Mouse (Mus musculus) fat pad, adult 2 months (tissue): ENCODE measurements around the gene Pth2.

Experiments used
- DNase-seq: peaks from one replicate; pipeline ENCODE4 v3.0.0-alpha.2; 2011; ENCODE audit warnings: low read depth, low spot score; ENCODE audit errors: extremely low read depth

Pth2 gene

GRCm38 (mm10) chr7:45195341-45196175 lies 14.8 kb downstream of the Pth2 start:
- DNase-seq = no peak

- DNase-seq = no peak
Measured at GRCm38 (mm10) chr7:45196176-45196535, 15.4 kb downstream of the Pth2 start.

- DNase-seq = no peak
Measured at GRCm38 (mm10) chr7:45196994-45197393, 16.2 kb downstream of the Pth2 start.

- no peak for DNase-seq
Measured at GRCm38 (mm10) chr7:45198435-45198834, 17.6 kb downstream of the Pth2 start.

- DNase-seq = no peak
Measured at GRCm38 (mm10) chr7:45198961-45199360, 18.2 kb downstream of the Pth2 start.

GRCm38 (mm10) chr7:45202654-45203053 lies 21.9 kb downstream of the Pth2 start:
- DNase-seq = no peak

GRCm38 (mm10) chr7:45204380-45205143 lies 23.8 kb downstream of the Pth2 start, which contains the start of gene Ccdc155:
Gene Ccdc155 (minus strand): TSS chr7:45204892.
- no peak for DNase-seq

- DNase-seq = no peak
Measured at GRCm38 (mm10) chr7:45208260-45208659, 27.5 kb downstream of the Pth2 start.

GRCm38 (mm10) chr7:45211070-45211469 lies 30.3 kb downstream of the Pth2 start:
- no peak for DNase-seq

GRCm38 (mm10) chr7:45211851-45212251 lies 31.1 kb downstream of the Pth2 start, which contains the start of gene Dkkl1:
Gene Dkkl1 (minus strand): TSS chr7:45212147.
- no peak for DNase-seq

- no peak for DNase-seq
Measured at GRCm38 (mm10) chr7:45212356-45212755, 31.6 kb downstream of the Pth2 start.

GRCm38 (mm10) chr7:45213708-45214107 lies 32.9 kb downstream of the Pth2 start:
- no peak for DNase-seq

- no peak for DNase-seq
Measured at GRCm38 (mm10) chr7:45215673-45216441, 35.1 kb downstream of the Pth2 start, which contains the start of gene Tead2. Gene Tead2 (plus strand): TSS chr7:45215753.

GRCm38 (mm10) chr7:45216442-45217183 lies 35.8 kb downstream of the Pth2 start:
- DNase-seq = no peak

GRCm38 (mm10) chr7:45221680-45222079 lies 40.9 kb downstream of the Pth2 start:
- DNase-seq = no peak

GRCm38 (mm10) chr7:45224826-45225225 lies 44.0 kb downstream of the Pth2 start:
- no peak for DNase-seq

- no peak for DNase-seq
Measured at GRCm38 (mm10) chr7:45226421-45226820, 45.6 kb downstream of the Pth2 start.

- DNase-seq = no peak
Measured at GRCm38 (mm10) chr7:45228548-45228947, 47.8 kb downstream of the Pth2 start.

GRCm38 (mm10) chr7:45229046-45229445 lies 48.3 kb downstream of the Pth2 start:
- DNase-seq = no peak

- no peak for DNase-seq
Measured at GRCm38 (mm10) chr7:45229459-45230203, 48.8 kb downstream of the Pth2 start.
